Mouse (Mus musculus): ENCODE measurements around the gene Phactr3. TPM values are rescaled to one million over a fixed set of nuclear protein-coding genes. Genes with fewer than 3 reads are reported as not detected.

Phactr3 gene
- polyA plus RNA-seq, 1 experiment from 2014 or later, result not detected

GRCm38 (mm10) chr2:178229231-178229630, 110.5 kb downstream of the Phactr3 start:
- POLR2A ChIA-PET, result no interaction called here
- no peak for DNase-seq (ENCODE audit: low read depth, low spot score)
- ATAC-seq, result no peak
- CTCF ChIA-PET, result no interaction called here
- in situ Hi-C loops (cut with MboI; ENCODE audit: low pct_unique_long_range_greater_than_20kb), result no loop called here
- H3K27me3 ChIP-seq, result no peaks in the 10 kb centered on the region
- no peak for TF ChIP-seq CTCF (IDR thresholded peaks at IDR 0.05)

DNA sequence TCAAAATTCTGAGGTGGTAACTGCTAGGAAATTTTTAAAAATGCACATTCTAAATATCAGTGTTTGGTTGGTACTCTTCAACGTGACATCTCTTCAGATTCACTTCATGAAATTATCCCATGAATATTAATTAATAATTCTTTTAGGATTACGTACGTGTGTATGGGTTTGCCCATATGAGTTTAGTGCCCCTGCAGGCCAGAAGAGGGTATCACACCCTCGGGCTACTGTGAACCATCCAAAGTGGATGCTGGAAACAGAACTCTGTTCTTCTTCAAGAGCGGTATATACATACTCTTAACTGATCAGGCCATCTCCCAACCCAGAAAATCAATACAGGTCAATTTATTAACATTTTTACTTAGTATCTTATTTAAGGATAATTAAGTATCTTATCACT, 114.7 kb downstream of the Phactr3 start:
- peak; percentile 22 for TF ChIP-seq CTCF (IDR thresholded peaks at IDR 0.05)
- no peaks in the 10 kb centered on the region for H3K27me3 ChIP-seq
- ChIA-PET POLR2A (no interaction called here), CTCF (no interaction called here)
- ATAC-seq (no peak), DNase-seq (ENCODE audit: low read depth, low spot score) (no peak)
- in situ Hi-C loops (cut with MboI; ENCODE audit: low pct_unique_long_range_greater_than_20kb), result no loop called here

DNA sequence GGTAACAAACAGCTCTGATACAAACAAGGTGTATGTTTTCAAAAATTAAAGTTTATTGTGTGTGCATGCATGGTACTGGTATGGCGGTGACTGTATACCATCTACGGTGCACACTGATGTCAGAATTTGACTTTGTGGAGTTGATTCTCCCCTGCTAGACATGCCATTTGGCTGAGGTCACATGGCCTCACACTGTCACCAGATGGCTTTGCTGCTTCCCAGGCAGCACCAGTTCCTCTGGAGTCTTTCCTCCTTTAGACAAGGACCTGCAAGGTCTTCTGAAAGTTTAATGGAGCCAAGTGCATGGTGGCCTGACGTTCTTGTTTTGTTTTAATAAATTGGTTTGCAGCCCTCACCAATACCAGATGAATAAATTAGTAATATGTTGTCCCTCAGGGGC, 118.3 kb downstream of the Phactr3 start:
- POLR2A ChIA-PET, result no interaction called here
- in situ Hi-C loops (cut with MboI; ENCODE audit: low pct_unique_long_range_greater_than_20kb), result no loop called here
- ATAC-seq (no peak), DNase-seq (ENCODE audit: low read depth, low spot score) (no peak)
- H3K27me3 ChIP-seq, result no peaks in the 10 kb centered on the region
- CTCF ChIA-PET, result no interaction called here
- no peak for TF ChIP-seq CTCF (IDR thresholded peaks at IDR 0.05)

GRCm38 (mm10) chr2:178238503-178238902, 119.7 kb downstream of the Phactr3 start:
- no peaks in the 10 kb centered on the region for H3K27me3 ChIP-seq
- ATAC-seq (no peak), DNase-seq (ENCODE audit: low read depth, low spot score) (no peak)
- no peak for TF ChIP-seq CTCF (IDR thresholded peaks at IDR 0.05)
- CTCF ChIA-PET, result no interaction called here
- POLR2A ChIA-PET, result no interaction called here
- in situ Hi-C loops (cut with MboI; ENCODE audit: low pct_unique_long_range_greater_than_20kb), result no loop called here

DNA sequence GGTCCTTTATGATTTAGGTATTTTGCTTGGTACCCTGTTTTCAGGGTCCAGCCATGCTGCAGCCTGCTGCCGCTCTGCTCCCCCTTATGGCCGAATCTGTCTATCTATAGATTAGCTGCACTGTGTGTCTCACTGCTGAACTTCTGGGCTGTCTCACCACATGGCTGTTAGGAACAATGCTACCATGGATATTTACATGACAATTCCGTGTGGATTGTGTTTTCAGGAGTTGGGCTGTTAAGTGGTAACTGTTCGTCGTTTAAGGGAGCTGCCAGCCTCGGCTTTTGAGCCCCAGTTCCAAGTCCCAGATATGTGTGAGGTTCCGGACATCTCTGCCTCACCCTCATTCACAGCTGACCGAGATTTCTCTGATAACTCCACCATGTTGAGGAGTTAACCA, 122.1 kb downstream of the Phactr3 start:
- ChIA-PET CTCF (no interaction called here), POLR2A (no interaction called here)
- ATAC-seq, result no peak
- TF ChIP-seq CTCF (IDR thresholded peaks at IDR 0.05), result no peak
- DNase-seq (ENCODE audit: low read depth, low spot score), result no peak
- no peaks in the 10 kb centered on the region for H3K27me3 ChIP-seq
- in situ Hi-C loops (cut with MboI; ENCODE audit: low pct_unique_long_range_greater_than_20kb), result no loop called here

- TF ChIP-seq CTCF (IDR thresholded peaks at IDR 0.05), result no peak
- POLR2A ChIA-PET, result no interaction called here
- CTCF ChIA-PET, result no interaction called here
- in situ Hi-C loops (cut with MboI; ENCODE audit: low pct_unique_long_range_greater_than_20kb), result no loop called here
- DNase-seq (ENCODE audit: low read depth, low spot score) (no peak), ATAC-seq (no peak)
- H3K27me3 ChIP-seq, result no peaks in the 10 kb centered on the region
Observed at GRCm38 (mm10) chr2:178241374-178241773, 122.6 kb downstream of the Phactr3 start.

GRCm38 (mm10) chr2:178242996-178243395, 124.2 kb downstream of the Phactr3 start:
- ATAC-seq, result no peak
- ChIA-PET POLR2A (no interaction called here), CTCF (no interaction called here)
- no peak for TF ChIP-seq CTCF (IDR thresholded peaks at IDR 0.05)
- in situ Hi-C loops (cut with MboI; ENCODE audit: low pct_unique_long_range_greater_than_20kb), result no loop called here
- H3K27me3 ChIP-seq, result no peaks in the 10 kb centered on the region
- DNase-seq (ENCODE audit: low read depth, low spot score), result no peak

- POLR2A ChIA-PET, result no interaction called here
- no peak for ATAC-seq
- CTCF ChIA-PET, result interaction anchor here (1.0 kb wide), 1 partner anchor 23 kb away, joined by 3 read pairs; no protein-coding TSS in a partner anchor
- TF ChIP-seq CTCF (IDR thresholded peaks at IDR 0.05), result no peak
- DNase-seq (ENCODE audit: low read depth, low spot score), result no peak
- in situ Hi-C loops (cut with MboI; ENCODE audit: low pct_unique_long_range_greater_than_20kb), result no loop called here
- no peaks in the 10 kb centered on the region for H3K27me3 ChIP-seq
Observed at GRCm38 (mm10) chr2:178244866-178245265, 126.1 kb downstream of the Phactr3 start.

DNA sequence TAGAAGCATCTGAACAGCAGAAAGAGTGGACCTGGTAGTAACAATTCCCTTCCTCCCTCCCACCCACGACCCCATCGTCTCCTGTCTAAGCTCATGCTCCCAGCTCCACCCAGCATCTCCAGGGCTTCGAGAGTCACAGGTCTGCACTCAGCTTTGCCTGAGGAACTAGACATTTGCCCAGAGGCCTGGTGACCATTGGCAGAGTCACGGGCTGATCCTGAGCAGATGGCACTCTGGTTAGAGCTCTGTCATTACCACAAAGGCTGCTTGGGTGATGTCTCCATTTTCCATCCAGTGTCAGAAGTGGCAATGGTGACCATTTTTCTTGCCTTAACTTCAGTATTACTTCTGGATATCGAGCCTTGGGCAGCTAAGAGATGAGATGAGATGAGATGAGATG, 127.1 kb downstream of the Phactr3 start:
- POLR2A ChIA-PET, result interaction anchor here (0.6 kb wide), 1 partner anchor 227 kb away, joined by 3 read pairs; no protein-coding TSS in a partner anchor
- in situ Hi-C loops (cut with MboI; ENCODE audit: low pct_unique_long_range_greater_than_20kb), result no loop called here

DNA sequence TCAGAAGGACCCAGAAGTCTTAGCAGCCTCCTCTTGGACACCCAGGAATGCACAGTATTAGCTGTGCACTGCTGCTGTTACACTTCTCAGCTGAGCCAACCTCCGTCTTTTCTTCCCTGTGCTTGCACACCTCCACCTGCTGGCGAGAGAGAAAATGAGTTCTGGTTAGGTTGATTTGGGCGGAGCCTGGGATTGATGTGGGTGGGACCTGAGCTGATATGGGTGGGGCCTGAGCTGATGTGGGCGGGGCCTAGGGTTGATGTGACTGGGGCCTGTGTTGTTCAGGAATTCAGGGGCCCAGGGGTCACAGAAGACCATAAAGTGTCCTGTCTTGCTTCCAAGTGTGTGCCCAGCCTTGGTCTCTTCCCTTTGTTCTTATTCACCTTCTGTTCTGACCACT, 128.0 kb downstream of the Phactr3 start:
- ATAC-seq, result no peak
- POLR2A ChIA-PET, result no interaction called here
- no peaks in the 10 kb centered on the region for H3K27me3 ChIP-seq
- DNase-seq (ENCODE audit: low read depth, low spot score), result no peak
- CTCF ChIA-PET, result no interaction called here
- no peak for TF ChIP-seq CTCF (IDR thresholded peaks at IDR 0.05)
- in situ Hi-C loops (cut with MboI; ENCODE audit: low pct_unique_long_range_greater_than_20kb), result no loop called here

More for the DNA sequence above, 127.1 kb downstream of the Phactr3 start:
- DNase-seq (ENCODE audit: low read depth, low spot score), result no peak
- ATAC-seq, result no peak
- CTCF ChIA-PET, result no interaction called here
- TF ChIP-seq CTCF (IDR thresholded peaks at IDR 0.05), result no peak
- H3K27me3 ChIP-seq, result no peaks in the 10 kb centered on the region

- H3K27me3 ChIP-seq, result no peaks in the 10 kb centered on the region
- ATAC-seq, result no peak
- ChIA-PET POLR2A (no interaction called here), CTCF (no interaction called here)
- DNase-seq (ENCODE audit: low read depth, low spot score), result no peak
- TF ChIP-seq CTCF (IDR thresholded peaks at IDR 0.05), result no peak
- in situ Hi-C loops (cut with MboI; ENCODE audit: low pct_unique_long_range_greater_than_20kb), result no loop called here
Observed at GRCm38 (mm10) chr2:178247274-178247673, 128.5 kb downstream of the Phactr3 start.

DNA sequence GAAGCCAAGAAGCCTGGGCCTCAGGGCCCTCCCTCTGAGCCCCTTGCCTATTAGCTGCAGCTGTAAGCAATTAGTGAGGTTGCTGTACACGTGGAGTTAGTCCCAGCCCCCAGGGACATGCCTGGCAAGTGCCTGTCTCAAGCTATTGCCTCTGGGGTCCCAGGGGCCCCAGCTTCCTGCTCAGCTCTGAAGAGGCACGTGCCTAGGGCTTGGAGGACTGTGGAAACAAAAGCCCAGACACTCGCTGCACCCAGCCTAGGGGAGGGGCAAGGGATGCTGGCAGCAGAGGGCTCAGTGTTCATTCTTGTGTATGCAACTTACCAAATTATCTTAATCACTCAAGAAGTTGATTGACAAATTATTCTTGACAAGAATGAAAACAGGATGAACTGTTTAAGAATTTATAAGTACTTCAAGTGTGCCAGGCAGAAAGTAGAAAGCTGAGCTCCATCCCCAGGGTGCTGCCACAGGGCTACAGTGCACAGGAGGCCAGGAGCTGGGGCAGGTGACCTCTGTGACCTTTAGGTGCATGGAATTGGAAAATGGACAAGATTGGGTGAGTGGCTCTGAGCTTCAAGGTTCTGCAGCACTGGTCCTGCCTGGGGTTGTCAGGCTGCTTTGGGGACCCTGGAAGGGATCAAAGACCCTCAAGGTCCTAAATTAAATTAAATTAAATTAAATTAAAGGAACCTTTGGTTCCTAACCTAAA, 138.5 kb downstream of the Phactr3 start:
- ChIA-PET POLR2A (no interaction called here), CTCF (no interaction called here)
- TF ChIP-seq CTCF (IDR thresholded peaks at IDR 0.05), result no peak
- no peaks in the 10 kb centered on the region for H3K27me3 ChIP-seq
- ATAC-seq (no peak), DNase-seq (ENCODE audit: low read depth, low spot score) (no peak)
- in situ Hi-C loops (cut with MboI; ENCODE audit: low pct_unique_long_range_greater_than_20kb), result loop anchor here (10.0 kb wide), 1 partner anchor 1778 kb away; no protein-coding TSS in a partner anchor

Data from Patski (cell line).